Mouse (Mus musculus) spleen, adult 2 months (tissue): ENCODE results near the gene Castor2.

Experiments used
- CTCF ChIP-seq: fragments of 200-500 bp; IDR thresholded peaks from 2 replicates; pipeline ENCODE4 v1.5.1; 2011; ENCODE audit warnings: mild to moderate bottlenecking, inconsistent platforms; ENCODE audit not compliant: insufficient read depth, insufficient read length, insufficient replicate concordance; ENCODE audit errors: extremely low read depth
- POLR2A ChIP-seq: fragments of 200-500 bp; IDR thresholded peaks from 2 replicates; pipeline ENCODE4 v1.6.1; 2011; ENCODE audit warnings: low read depth, low read length, inconsistent platforms

GRCm38 (mm10) chr5:134136022-134136421 lies 36.5 kb downstream of the Castor2 start:
- TF ChIP-seq CTCF (no peak), POLR2A (no peak)
